Mouse (Mus musculus) erythroblast, embryonic 14.5 days (primary cell): ENCODE data around the gene Pias1.

Experiments used
- GATA1 ChIP-seq: IDR thresholded peaks from 2 replicates; pipeline ENCODE4 v1.6.1; 2012; ENCODE audit warnings: low read length, inconsistent platforms, mixed read lengths
- TAL1 ChIP-seq: IDR thresholded peaks from 3 replicates; pipeline ENCODE4 v1.6.1; 2012; ENCODE audit warnings: low read length, inconsistent platforms, mixed read lengths

GRCm38 (mm10) chr9:62837611-62838010 is 150.1 kb downstream of the Pias1 start:
- TF ChIP-seq TAL1: no peak
- TF ChIP-seq GATA1: no peak
